Mouse (Mus musculus) midbrain, postnatal 0 days (tissue): Measurements from ENCODE around the gene Ntrk3. TPM values are rescaled to one million over a fixed set of nuclear protein-coding genes. Genes with fewer than 3 reads are reported as not detected.
A peak's percentile ranks its signal among the peaks of the same experiment; 100 is the strongest.

Experiments
- ATAC-seq: fragments of 200-750 bp; cut with Nextera tagmentation; 2 replicates; pipeline ENCODE4 v1.8.0; 2017; ENCODE audit warnings: moderate number of reproducible peaks, mild to moderate bottlenecking, moderate TSS enrichment, moderate library complexity; ENCODE audit not compliant: low FRiP score
- DNase-seq: peaks from one replicate; pipeline ENCODE4 v3.0.0-alpha.2; 2015; ENCODE audit warnings: low spot score
- H3K27ac ChIP-seq: fragments of 300-500 bp; sonication (generic); 2 replicates; pipeline ENCODE4 v1.5.1; 2014; ENCODE audit warnings: low read depth, mild to moderate bottlenecking, low read length, mixed read lengths
- H3K27me3 ChIP-seq: fragments of 300-500 bp; sonication (generic); 2 replicates; pipeline ENCODE4 v1.6.1; 2014; ENCODE audit warnings: low read length, control low read depth, mixed read lengths; ENCODE audit not compliant: insufficient read depth
- H3K36me3 ChIP-seq: fragments of 300-500 bp; sonication (generic); 2 replicates; pipeline ENCODE4 v1.6.1; 2014; ENCODE audit warnings: low read length, control low read depth, mixed read lengths; ENCODE audit not compliant: insufficient read depth
- H3K4me1 ChIP-seq: fragments of 300-500 bp; sonication (generic); 2 replicates; pipeline ENCODE4 v1.6.1; 2014; ENCODE audit warnings: mild to moderate bottlenecking, control low read depth, antibody characterized with exemption, low read length, mixed read lengths; ENCODE audit not compliant: insufficient read depth
- H3K4me2 ChIP-seq: fragments of 300-500 bp; sonication (generic); 2 replicates; pipeline ENCODE4 v1.6.1; 2014; ENCODE audit warnings: low read depth, mild to moderate bottlenecking, low read length, mixed read lengths; ENCODE audit not compliant: poor library complexity, severe bottlenecking
- H3K4me3 ChIP-seq: fragments of 300-500 bp; sonication (generic); 2 replicates; pipeline ENCODE4 v1.5.1; 2014; ENCODE audit warnings: low read depth, mild to moderate bottlenecking, low read length, moderate library complexity
- H3K9ac ChIP-seq: fragments of 300-500 bp; sonication (generic); replicated peaks from 2 replicates; pipeline ENCODE4 v1.6.1; 2014; ENCODE audit warnings: mild to moderate bottlenecking, low read length, moderate library complexity, mixed read lengths; ENCODE audit not compliant: poor library complexity, severe bottlenecking
- H3K9me3 ChIP-seq: fragments of 300-500 bp; sonication (generic); 2 replicates; pipeline ENCODE4 v1.6.1; 2016; ENCODE audit warnings: low read length, control low read depth
- CTCF ChIP-seq: IDR thresholded peaks from 2 replicates; pipeline ENCODE4 v1.5.1; 2016; ENCODE audit warnings: antibody characterized with exemption, mild to moderate bottlenecking
- WGBS: fragments of 180-500 bp; shearing (Covaris S2); extraction: QIAGEN DNeasy Blood & Tissue Kit; methylation state at CpG from one replicate; pipeline ENCODE4 v1.1.7; 2014; 5-methylcytosine and 5-hydroxymethylcytosine counted together
- polyA plus RNA-seq: library from polyadenylated mRNA; unstranded; fragments of >200 nt; fragmentation: Nextera tagmentation; extraction: Ambion mirVana; gene quantifications from 2 replicates; pipeline ENCODE4 v1.2.1, GENCODE M21; 2015
- total RNA-seq: library from RNA; depleted of rRNA; stranded (reverse); fragments of >200 nt; gene quantifications from 2 replicates; pipeline ENCODE4 v1.2.3, GENCODE M21; 2014

Gene Ntrk3
- total and polyA plus RNA-seq, 2 experiments from 2014 or later: 26.0 to 101 TPM

- Histone ChIP-seq H3K9me3 (no peaks in the 10 kb centered on the region), H3K4me2 (no peak overlapping the region), H3K27ac (no peak overlapping the region), H3K9ac (no peak overlapping the region), H3K4me1 (peaks cover 3% of the 10 kb centered on the region; the same call in 1 of the 2 replicates), H3K27me3 (no peaks in the 10 kb centered on the region), H3K4me3 (no peak overlapping the region), H3K36me3 (no peaks in the 10 kb centered on the region)
- 86% methylated on average over 3 of the region's 3 CpGs for WGBS
- DNase-seq: no peak
- ATAC-seq: no peak
- TF ChIP-seq CTCF: no peak
Observed at GRCm38 (mm10) chr7:78601851-78602250, 136.0 kb downstream of the Ntrk3 start.

DNA sequence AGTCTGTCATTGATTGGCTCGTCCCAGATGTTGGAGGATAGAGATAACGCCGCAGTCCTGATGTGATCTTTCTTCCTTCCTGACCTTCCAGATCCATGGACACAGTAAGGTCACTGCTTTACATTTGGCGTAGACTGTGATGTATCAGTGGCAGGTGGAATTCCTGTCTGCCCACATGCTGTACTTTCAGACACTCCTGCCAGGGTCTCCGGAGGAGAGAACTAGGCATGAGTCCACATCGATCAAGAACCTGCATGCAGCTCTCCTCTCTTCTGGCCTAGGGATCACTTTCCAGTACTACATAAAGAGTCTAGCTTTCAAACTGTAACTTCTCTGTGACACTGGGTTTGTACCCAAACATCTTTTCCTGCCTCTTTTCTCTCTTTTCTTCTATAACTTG is 136.9 kb downstream of the Ntrk3 start:
- Histone ChIP-seq H3K9me3 (no peaks in the 10 kb centered on the region), H3K36me3 (no peaks in the 10 kb centered on the region), H3K4me3 (no peak overlapping the region), H3K27ac (no peak overlapping the region), H3K9ac (no peak overlapping the region), H3K4me2 (no peak overlapping the region), H3K4me1 (peaks cover 3% of the 10 kb centered on the region; the same call in 1 of the 2 replicates), H3K27me3 (no peaks in the 10 kb centered on the region)
- no peak for TF ChIP-seq CTCF
- WGBS: 92% methylated on average over 6 of the region's 6 CpGs
- DNase-seq: no peak
- no peak for ATAC-seq

DNA sequence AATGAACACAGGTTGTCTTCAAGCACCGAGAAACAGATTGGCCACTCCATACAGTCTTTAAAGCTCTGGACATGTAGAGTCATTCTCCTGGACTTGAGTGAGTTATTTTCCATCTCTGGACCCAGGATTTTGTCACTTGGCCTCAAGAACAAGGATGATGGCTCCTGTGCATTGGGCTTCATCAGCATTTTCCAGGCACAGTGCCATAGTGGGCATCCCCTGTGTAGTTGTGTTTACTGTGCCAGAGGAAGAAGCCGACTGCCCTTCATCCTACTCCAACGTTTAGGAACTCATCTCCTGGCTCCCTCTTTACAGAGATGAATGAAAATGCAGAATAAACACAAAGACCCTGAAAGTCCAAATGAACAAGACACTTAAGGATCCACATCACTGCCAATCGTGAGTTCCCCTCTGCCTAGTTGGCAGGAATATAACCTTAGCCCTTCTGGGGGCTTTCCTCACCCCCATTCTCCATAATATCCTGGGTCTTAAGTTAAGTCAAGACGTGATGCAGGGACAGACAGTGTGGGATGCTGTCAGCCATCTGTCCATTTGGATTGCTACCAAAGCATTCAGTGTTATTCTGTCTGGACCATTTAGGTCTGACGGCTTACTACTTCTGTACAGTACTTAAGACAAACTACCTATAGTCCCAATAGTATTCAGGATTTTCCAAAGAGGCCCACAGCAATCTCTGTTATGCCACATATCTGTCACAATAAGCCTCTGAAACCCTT is 137.7 kb downstream of the Ntrk3 start:
- WGBS: 72% methylated on average over 6 of the region's 6 CpGs
- Histone ChIP-seq H3K36me3 (no peaks in the 10 kb centered on the region), H3K27me3 (no peaks in the 10 kb centered on the region), H3K27ac (no peak overlapping the region), H3K9me3 (no peaks in the 10 kb centered on the region), H3K9ac (no peak overlapping the region), H3K4me2 (no peak overlapping the region), H3K4me1 (peaks cover 3% of the 10 kb centered on the region; the same call in 1 of the 2 replicates), H3K4me3 (no peak overlapping the region)
- ATAC-seq: no peak
- DNase-seq: no peak
- TF ChIP-seq CTCF: no peak

DNA sequence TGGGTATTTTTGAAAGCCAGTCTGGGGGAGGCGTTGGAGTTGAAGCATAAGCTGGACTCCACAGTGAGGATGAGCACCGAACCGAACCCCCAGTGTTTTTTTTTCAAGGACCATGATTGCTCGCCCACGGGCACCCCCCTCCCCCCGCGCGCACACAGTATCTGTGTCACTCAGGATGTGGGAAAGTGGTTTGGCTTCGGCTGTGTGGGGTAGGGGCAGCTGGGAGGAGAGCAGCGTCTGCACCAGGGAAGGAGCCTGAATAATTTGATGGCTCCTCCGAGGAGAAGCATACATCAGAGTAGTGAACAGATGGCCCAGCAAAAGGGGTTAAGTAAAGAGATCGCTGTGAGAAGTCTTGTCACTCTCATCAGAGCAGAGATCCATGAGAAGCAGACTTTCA is 139.7 kb downstream of the Ntrk3 start:
- Histone ChIP-seq H3K9ac (no peak overlapping the region), H3K27ac (no peak overlapping the region), H3K4me2 (no peak overlapping the region), H3K36me3 (no peaks in the 10 kb centered on the region), H3K9me3 (no peaks in the 10 kb centered on the region), H3K4me1 (no peaks in the 10 kb centered on the region), H3K4me3 (no peak overlapping the region), H3K27me3 (0 out of 2 replicates have a peak, but pooled peaks cover 4% of the 10 kb centered on the region)
- TF ChIP-seq CTCF: no peak
- DNase-seq (peak; percentile 29), ATAC-seq (no peak)
- WGBS: 37% methylated on average over 12 of the region's 12 CpGs

DNA sequence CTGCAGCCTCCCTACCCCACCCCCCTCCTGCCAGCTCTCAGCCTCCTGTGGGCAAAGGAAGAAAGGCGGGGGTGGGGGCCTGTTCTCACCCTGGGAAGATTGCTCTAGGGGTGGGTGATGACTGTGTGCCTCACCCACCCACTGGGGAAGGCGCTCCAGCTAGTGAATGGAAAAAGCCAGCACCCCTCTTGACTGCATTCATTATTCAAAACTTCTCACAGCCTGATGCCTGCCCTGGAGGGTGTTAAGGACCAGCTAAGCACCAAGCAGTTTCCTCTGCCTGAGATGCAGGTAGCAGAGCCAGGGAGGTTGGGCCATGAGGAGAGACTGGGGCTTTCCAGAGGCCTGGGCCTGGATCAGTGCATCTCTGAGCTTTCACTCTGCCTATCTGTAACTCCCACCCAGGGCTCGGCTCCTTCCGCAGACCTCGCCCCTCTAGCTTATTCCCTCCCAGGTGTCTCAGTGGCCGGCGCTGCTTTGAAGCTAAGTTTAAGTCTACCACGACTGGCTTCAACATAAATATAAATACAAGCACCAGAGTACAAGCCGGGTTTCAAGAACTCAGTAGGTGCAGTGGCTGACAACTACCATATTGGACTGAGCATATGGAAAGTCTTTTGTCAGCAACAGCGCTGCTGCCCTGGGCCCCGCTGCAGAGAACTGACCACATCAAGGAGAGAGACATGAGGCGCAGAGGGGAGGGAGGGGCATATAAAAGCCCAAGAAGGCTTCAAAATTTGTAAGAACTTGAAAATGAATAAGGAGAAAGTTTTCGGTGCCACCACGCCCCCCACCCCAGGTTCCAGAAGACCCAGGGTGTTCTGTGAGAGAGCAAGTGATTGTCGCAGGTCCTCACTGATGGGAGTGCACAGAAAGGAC is 140.3 kb downstream of the Ntrk3 start:
- H3K9me3 ChIP-seq: no peaks in the 10 kb centered on the region
- no peak for TF ChIP-seq CTCF
- no peaks in the 10 kb centered on the region for H3K4me1 ChIP-seq
- DNase-seq: no peak
- no peak for ATAC-seq
- 0 out of 2 replicates have a peak, but pooled peaks cover 4% of the 10 kb centered on the region for H3K27me3 ChIP-seq
- no peak overlapping the region for H3K4me3 ChIP-seq
- H3K9ac ChIP-seq: no peak overlapping the region
- H3K4me2 ChIP-seq: no peak overlapping the region
- H3K27ac ChIP-seq: no peak overlapping the region
- 32% methylated on average over 15 of the region's 15 CpGs for whole genome bisulfite sequencing
- no peaks in the 10 kb centered on the region for H3K36me3 ChIP-seq

DNA sequence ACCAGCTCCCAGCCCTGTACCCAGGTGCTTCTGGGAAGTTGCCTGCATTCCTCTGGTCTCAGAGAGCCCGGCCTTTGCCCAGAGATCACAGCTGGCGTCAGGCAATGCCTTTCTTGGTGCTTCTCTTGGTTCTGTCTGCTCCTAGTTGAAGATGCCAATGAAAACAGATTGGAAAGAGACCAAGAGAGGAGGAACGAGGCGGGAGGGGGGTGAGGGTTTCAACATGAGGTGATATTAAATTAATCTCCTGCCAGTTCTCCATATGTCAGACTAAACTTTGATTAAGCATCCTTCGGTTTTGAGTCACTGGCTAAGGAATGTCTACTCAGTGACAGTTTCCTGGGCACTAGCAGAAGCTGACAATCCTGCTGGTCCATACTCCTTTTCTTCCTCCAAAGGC is 141.3 kb downstream of the Ntrk3 start:
- Histone ChIP-seq H3K36me3 (no peaks in the 10 kb centered on the region), H3K4me3 (no peak overlapping the region), H3K27me3 (0 out of 2 replicates have a peak, but pooled peaks cover 4% of the 10 kb centered on the region), H3K9me3 (no peaks in the 10 kb centered on the region), H3K4me1 (no peaks in the 10 kb centered on the region), H3K27ac (no peak overlapping the region), H3K9ac (no peak overlapping the region), H3K4me2 (no peak overlapping the region)
- no peak for ATAC-seq
- no peak for DNase-seq
- TF ChIP-seq CTCF: no peak
- WGBS: 70% methylated on average over 5 of the region's 5 CpGs
